Mouse (Mus musculus): ENCODE measurements at regions not wholly inside any gene's neighbourhood (a gene's known extent, or its start where the extent isn't known, plus 50 kb on each side); places are given as distances from the start of the nearest gene placed in this dataset.

DNA sequence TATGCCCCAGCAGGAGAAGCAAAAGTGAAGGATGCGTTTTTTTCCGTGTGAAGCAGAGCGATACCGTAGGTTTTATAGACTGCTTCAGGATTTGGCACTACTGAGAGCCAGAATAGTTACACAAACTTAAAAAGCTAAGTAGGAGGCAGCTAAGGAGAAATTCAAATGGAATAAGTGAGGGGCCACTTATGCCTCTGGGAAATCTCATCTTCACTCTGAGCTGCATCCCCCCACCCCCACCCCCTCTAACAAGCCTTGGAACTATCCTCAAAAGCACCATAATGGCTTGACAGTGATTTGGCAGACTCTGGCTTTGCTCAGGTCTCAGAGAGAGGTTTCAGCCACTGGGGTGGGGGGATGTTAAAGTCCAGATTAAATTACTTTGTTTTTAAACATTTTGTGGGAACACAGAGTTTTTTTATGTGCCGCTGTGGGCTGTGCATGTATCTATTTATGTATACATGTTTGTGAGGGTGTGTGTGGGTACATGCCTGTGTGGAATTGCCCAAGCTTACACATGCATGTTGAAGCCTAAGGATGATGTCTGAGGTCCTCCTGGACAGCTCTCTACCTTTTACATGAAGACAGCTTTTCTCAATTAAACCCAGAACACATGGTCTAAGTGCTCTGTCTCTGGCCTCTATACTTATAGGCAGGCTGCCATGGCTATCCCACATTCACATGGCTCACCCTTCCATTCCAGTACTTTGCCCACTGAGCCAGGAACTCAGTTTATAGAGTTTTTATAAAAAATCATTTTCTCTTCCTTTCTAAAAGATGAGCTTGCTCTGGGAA, 396.6 kb downstream of the Epm2a start:
- Histone ChIP-seq H3K36me3 (ENCODE audit: control insufficient read depth, insufficient read depth, low read length) (no peaks in the 10 kb centered on the region), H3K4me3 (ENCODE audit: low read depth, low read length) (no peak overlapping the region), H3K27me3 (ENCODE audit: control insufficient read depth, insufficient read depth, low read length) (no peaks in the 10 kb centered on the region), H3K4me2 (replicated peaks; ENCODE audit: low read depth) (no peak overlapping the region), H3K9me3 (ENCODE audit: control insufficient read depth, low read length) (no peaks in the 10 kb centered on the region), H3K9ac (ENCODE audit: low read length) (no peak overlapping the region), H3K27ac (replicated peaks) (no peak overlapping the region), H3K4me1 (replicated peaks; ENCODE audit: control insufficient read depth, insufficient read depth) (no peaks in the 10 kb centered on the region)
- TF ChIP-seq CTCF (IDR thresholded peaks at IDR 0.05; ENCODE audit: low read depth) (no peak), EP300 (optimal IDR thresholded peaks at IDR 0.05) (no peak)
- DNase-seq (ENCODE audit: low spot score) (no peak), ATAC-seq (ENCODE audit: low FRiP score, low TSS enrichment) (no peak)
- 62% methylated on average over 5 of the region's 5 CpGs for WGBS

DNA sequence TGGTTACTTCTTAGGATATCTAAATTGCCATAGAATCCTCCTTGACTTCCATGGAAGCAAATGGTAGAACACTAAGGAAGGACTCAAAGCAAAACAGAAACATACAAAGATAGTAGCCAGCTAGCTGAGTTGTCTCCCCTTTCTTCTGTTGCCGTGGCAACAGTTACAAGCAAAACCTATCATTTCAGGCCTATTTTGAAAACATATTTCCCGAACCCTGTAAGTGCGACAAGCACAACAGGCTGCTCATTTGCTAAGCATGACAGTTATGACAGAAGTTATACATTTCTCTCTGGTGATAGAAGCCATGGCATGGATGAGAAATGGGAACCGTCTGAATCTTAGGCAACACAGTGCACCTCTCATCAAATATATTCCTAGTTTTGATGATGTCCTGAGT, 402.4 kb downstream of the Epm2a start:
- H3K27me3 ChIP-seq (ENCODE audit: control insufficient read depth, insufficient read depth, low read length): no peaks in the 10 kb centered on the region
- no peaks in the 10 kb centered on the region for H3K4me1 ChIP-seq (replicated peaks; ENCODE audit: control insufficient read depth, insufficient read depth)
- H3K27ac ChIP-seq (replicated peaks): no peak overlapping the region
- no peaks in the 10 kb centered on the region for H3K36me3 ChIP-seq (ENCODE audit: control insufficient read depth, insufficient read depth, low read length)
- TF ChIP-seq CTCF (IDR thresholded peaks at IDR 0.05; ENCODE audit: low read depth): no peak
- no peak for TF ChIP-seq EP300 (optimal IDR thresholded peaks at IDR 0.05)
- ATAC-seq (ENCODE audit: low FRiP score, low TSS enrichment) (no peak), DNase-seq (ENCODE audit: low spot score) (no peak)
- H3K9ac ChIP-seq (ENCODE audit: low read length): no peak overlapping the region
- H3K4me2 ChIP-seq (replicated peaks; ENCODE audit: low read depth): no peak overlapping the region
- H3K4me3 ChIP-seq (ENCODE audit: low read depth, low read length): no peak overlapping the region
- H3K9me3 ChIP-seq (ENCODE audit: control insufficient read depth, low read length): no peaks in the 10 kb centered on the region
- 91% methylated on average over 4 of the region's 4 CpGs for WGBS

DNA sequence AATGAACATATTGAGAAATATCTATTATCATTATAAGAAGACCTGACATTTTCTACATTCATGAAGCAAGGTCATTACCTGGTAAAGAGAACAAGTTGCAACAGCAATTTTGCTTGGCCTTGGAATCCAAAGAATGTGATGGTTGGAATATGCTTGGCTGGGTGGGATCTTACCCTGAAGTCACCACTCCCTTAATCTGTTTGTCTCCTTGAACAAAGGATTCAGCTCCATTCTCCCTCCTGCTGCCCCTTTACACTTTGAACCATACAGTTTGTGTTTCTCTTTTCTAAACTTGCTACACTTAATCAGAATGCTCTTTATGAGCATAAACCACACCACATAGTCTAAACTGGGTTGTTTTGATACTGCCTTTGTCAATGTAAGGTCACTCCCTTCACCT, 403.8 kb downstream of the Epm2a start:
- H3K4me1 ChIP-seq (replicated peaks; ENCODE audit: control insufficient read depth, insufficient read depth): no peaks in the 10 kb centered on the region
- TF ChIP-seq EP300 (optimal IDR thresholded peaks at IDR 0.05) (no peak), CTCF (IDR thresholded peaks at IDR 0.05; ENCODE audit: low read depth) (no peak)
- H3K9me3 ChIP-seq (ENCODE audit: control insufficient read depth, low read length): no peaks in the 10 kb centered on the region
- H3K27me3 ChIP-seq (ENCODE audit: control insufficient read depth, insufficient read depth, low read length): no peaks in the 10 kb centered on the region
- no peak overlapping the region for H3K4me2 ChIP-seq (replicated peaks; ENCODE audit: low read depth)
- H3K9ac ChIP-seq (ENCODE audit: low read length): no peak overlapping the region
- DNase-seq (ENCODE audit: low spot score) (no peak), ATAC-seq (ENCODE audit: low FRiP score, low TSS enrichment) (no peak)
- no peaks in the 10 kb centered on the region for H3K36me3 ChIP-seq (ENCODE audit: control insufficient read depth, insufficient read depth, low read length)
- no peak overlapping the region for H3K27ac ChIP-seq (replicated peaks)
- H3K4me3 ChIP-seq (ENCODE audit: low read depth, low read length): no peak overlapping the region

DNA sequence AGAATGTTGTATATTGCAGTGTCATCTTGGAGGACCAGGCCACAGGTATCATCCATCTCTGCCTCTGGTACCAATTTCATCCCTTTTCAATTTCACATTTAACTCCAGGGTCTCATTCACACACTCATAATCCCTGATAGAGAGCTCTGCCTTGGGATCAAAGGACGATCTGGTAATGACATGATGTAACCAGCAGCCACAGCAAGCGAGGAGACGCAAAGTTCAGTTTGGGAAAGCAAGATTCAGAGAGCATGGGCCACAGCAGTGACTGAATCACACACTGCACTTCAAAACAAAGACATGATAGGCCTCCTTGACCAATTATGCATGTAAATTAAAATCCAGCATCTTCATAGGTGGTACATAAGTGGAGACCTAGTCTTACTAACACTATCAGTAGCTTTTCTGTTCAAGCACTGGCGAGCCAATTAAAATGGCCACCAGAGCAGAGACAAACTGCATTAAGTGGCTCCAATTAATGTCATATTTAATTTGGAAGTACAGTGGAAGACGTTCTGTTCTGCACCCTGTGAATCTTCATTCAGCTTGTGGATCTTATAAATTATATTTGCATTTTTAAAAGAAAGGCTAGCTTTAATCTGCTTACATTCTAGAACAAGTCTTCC, 412.0 kb downstream of the Epm2a start:
- no peaks in the 10 kb centered on the region for H3K27me3 ChIP-seq (ENCODE audit: control insufficient read depth, insufficient read depth, low read length)
- ATAC-seq (ENCODE audit: low FRiP score, low TSS enrichment): no peak

DNA sequence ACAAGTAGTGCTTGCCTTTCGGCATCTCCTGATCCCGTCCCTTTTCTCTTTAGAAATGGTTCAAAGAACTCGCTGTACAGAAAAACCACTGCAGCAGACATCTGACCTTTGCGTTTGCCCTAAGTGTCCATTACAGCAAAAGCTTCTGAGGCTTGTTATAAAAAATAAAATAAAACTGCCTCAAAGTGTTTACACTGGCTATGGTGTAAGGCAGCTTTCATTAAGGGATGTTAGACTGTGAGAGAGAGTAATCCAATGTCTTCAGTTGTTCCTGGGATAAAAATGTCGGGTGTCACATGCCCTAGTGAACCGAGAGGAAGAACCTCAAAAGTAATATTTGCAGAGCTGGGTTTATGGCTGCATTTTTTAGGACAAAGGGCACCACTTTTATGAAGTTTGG, 434.7 kb downstream of the Epm2a start:
- Histone ChIP-seq H3K9me3 (ENCODE audit: control insufficient read depth, low read length) (no peaks in the 10 kb centered on the region), H3K27me3 (ENCODE audit: control insufficient read depth, insufficient read depth, low read length) (no peaks in the 10 kb centered on the region), H3K4me1 (replicated peaks; ENCODE audit: control insufficient read depth, insufficient read depth) (no peaks in the 10 kb centered on the region), H3K4me3 (ENCODE audit: low read depth, low read length) (no peak overlapping the region), H3K9ac (ENCODE audit: low read length) (no peak overlapping the region), H3K4me2 (replicated peaks; ENCODE audit: low read depth) (no peak overlapping the region), H3K36me3 (ENCODE audit: control insufficient read depth, insufficient read depth, low read length) (no peaks in the 10 kb centered on the region), H3K27ac (replicated peaks) (no peak overlapping the region)
- TF ChIP-seq CTCF (IDR thresholded peaks at IDR 0.05; ENCODE audit: low read depth): no peak
- TF ChIP-seq EP300 (optimal IDR thresholded peaks at IDR 0.05): no peak
- WGBS: 51% methylated on average over 6 of the region's 6 CpGs
- ATAC-seq (ENCODE audit: low FRiP score, low TSS enrichment) (no peak), DNase-seq (ENCODE audit: low spot score) (no peak)

More for the DNA sequence above, 412.0 kb downstream of the Epm2a start:
- H3K36me3 ChIP-seq (ENCODE audit: control insufficient read depth, insufficient read depth, low read length): no peaks in the 10 kb centered on the region
- H3K27ac ChIP-seq (replicated peaks): no peak overlapping the region
- H3K9ac ChIP-seq (ENCODE audit: low read length): no peak overlapping the region
- DNase-seq (ENCODE audit: low spot score): no peak
- H3K4me2 ChIP-seq (replicated peaks; ENCODE audit: low read depth): no peak overlapping the region
- TF ChIP-seq CTCF (IDR thresholded peaks at IDR 0.05; ENCODE audit: low read depth): no peak
- no peak for TF ChIP-seq EP300 (optimal IDR thresholded peaks at IDR 0.05)
- 81% methylated on average over 5 of the region's 5 CpGs for WGBS
- H3K9me3 ChIP-seq (ENCODE audit: control insufficient read depth, low read length): no peaks in the 10 kb centered on the region
- H3K4me3 ChIP-seq (ENCODE audit: low read depth, low read length): no peak overlapping the region
- H3K4me1 ChIP-seq (replicated peaks; ENCODE audit: control insufficient read depth, insufficient read depth): no peaks in the 10 kb centered on the region

DNA sequence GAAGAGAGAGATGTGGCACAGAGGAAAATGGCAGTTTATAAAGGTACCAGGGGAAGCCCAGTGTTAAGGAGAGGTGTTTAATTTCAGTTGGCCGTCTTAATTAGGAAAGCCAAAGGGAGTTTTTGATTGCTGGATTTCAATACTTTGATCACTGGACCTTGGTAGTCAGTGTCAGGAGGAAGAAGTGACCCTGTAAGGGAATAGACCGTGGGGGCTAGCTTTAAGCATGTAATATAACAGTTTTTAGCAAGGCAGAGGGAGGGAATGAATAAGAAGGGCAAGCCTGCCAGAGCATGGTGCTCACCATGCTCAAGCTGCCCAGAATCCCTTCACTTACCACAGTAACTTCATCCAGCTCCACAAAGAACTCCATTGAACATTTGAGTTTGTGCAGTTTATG, 437.1 kb downstream of the Epm2a start:
- H3K27me3 ChIP-seq (ENCODE audit: control insufficient read depth, insufficient read depth, low read length): no peaks in the 10 kb centered on the region
- WGBS: 77% methylated on average over 2 of the region's 2 CpGs

More for the DNA sequence above, 437.1 kb downstream of the Epm2a start:
- ATAC-seq (ENCODE audit: low FRiP score, low TSS enrichment): no peak
- no peak for TF ChIP-seq EP300 (optimal IDR thresholded peaks at IDR 0.05)
- no peak for TF ChIP-seq CTCF (IDR thresholded peaks at IDR 0.05; ENCODE audit: low read depth)
- no peak for DNase-seq (ENCODE audit: low spot score)
- Histone ChIP-seq H3K9me3 (ENCODE audit: control insufficient read depth, low read length) (no peaks in the 10 kb centered on the region), H3K27ac (replicated peaks) (no peak overlapping the region), H3K4me2 (replicated peaks; ENCODE audit: low read depth) (no peak overlapping the region), H3K4me3 (ENCODE audit: low read depth, low read length) (no peak overlapping the region), H3K36me3 (ENCODE audit: control insufficient read depth, insufficient read depth, low read length) (no peaks in the 10 kb centered on the region), H3K4me1 (replicated peaks; ENCODE audit: control insufficient read depth, insufficient read depth) (no peaks in the 10 kb centered on the region), H3K9ac (ENCODE audit: low read length) (no peak overlapping the region)

Measured in stomach, postnatal 0 days (tissue).